In genomic region chr4:69039645-69040342, GRCm38 (mm10) we compare ENCODE assay signal across 30 mouse cellular contexts.
DNase-seq lines count a peak whose midpoint lies in the region; ATAC-seq and TF ChIP-seq lines count a peak whose summit lies in the region.
"Had no signal": no experiment of that assay in that cellular context is flagged by ENCODE, and none has a peak within 500 bp of the region (broad histone marks: within the 10 kb centered on the region; RNA-seq: fewer than 3 reads in every experiment).

No protein-coding gene starts in this region.

- TF ChIP-seq POLR2A in heart, adult 2 months (IDR thresholded peaks at IDR 0.05; ENCODE audit: insufficient read depth, low read depth, low read length) = no peak

- TF ChIP-seq EP300 in heart, adult 2 months (IDR thresholded peaks at IDR 0.05; ENCODE audit: insufficient read depth, low read depth, low read length) = no peak

- intact Hi-C loops in heart, adult 2 months (cut with DNase I) = no loop called here

- DNase-seq in heart, adult 2 months = no peak
- peak; percentile 49 for DNase-seq in c-Kit-positive CD71-positive TER-119-positive erythroid progenitor cells, embryonic 14.5 days (ENCODE audit: low spot score)
- DNase-seq in liver, embryonic 13.5 days = peak; percentile 68
- DNase-seq: adrenal gland, postnatal 10 days; cerebellum, adult 11-12 months; cerebellum, adult 9-11 months; embryo, embryonic 11 days; heart, postnatal 10 days; kidney, adult 11 months; kidney, postnatal 36 days; lung, adult 2 months; lung, postnatal 10 days; right cerebral cortex, postnatal 14 days; thymus, adult 2 months; thymus, postnatal 4 days had no signal

- no peak overlapping the region for H3K4me2 ChIP-seq in heart, embryonic 11.5 days
- H3K4me2 ChIP-seq in liver, embryonic 13.5 days = peak overlapping the region; percentile 59
- H3K4me2 ChIP-seq in stomach, embryonic 15.5 days = no peak overlapping the region
- no peak overlapping the region for H3K4me2 ChIP-seq in kidney, embryonic 14.5 days (replicated peaks; ENCODE audit: low read depth, low read length)
- H3K4me2 ChIP-seq in hindbrain, embryonic 16.5 days (ENCODE audit: low read length) = no peak overlapping the region
- H3K4me2 ChIP-seq: embryonic facial prominence, embryonic 12.5 days; heart, embryonic 13.5 days; kidney, embryonic 15.5 days; limb, embryonic 13.5 days; midbrain, embryonic 13.5 days had no signal

- ATAC-seq in heart, embryonic 11.5 days (replicated peaks; ENCODE audit: insufficient number of reproducible peaks, low FRiP score, low TSS enrichment) = peak; percentile 86; the same call in 1 of the 2 replicates
- peak; percentile 100 for ATAC-seq in liver, embryonic 13.5 days (ENCODE audit: low read depth)
- ATAC-seq in stomach, embryonic 15.5 days (ENCODE audit: insufficient read depth, low FRiP score, low read depth) = peak; percentile 80; the same call in 1 of the 2 replicates
- ATAC-seq in kidney, embryonic 14.5 days (ENCODE audit: low FRiP score, low TSS enrichment) = no peak
- no peak for ATAC-seq in hindbrain, embryonic 16.5 days
- ATAC-seq: forebrain, embryonic 16.5 days; midbrain, embryonic 13.5 days; Patski had no signal

- no peak overlapping the region for H3K27ac ChIP-seq in heart, embryonic 11.5 days (ENCODE audit: low read depth, low read length)
- H3K27ac ChIP-seq in heart, adult 2 months = no peak overlapping the region
- peak overlapping the region; percentile 75 for H3K27ac ChIP-seq in liver, embryonic 13.5 days
- no peak overlapping the region for H3K27ac ChIP-seq in stomach, embryonic 15.5 days
- H3K27ac ChIP-seq in kidney, embryonic 14.5 days (ENCODE audit: low read depth, low read length) = no peak overlapping the region
- H3K27ac ChIP-seq in hindbrain, embryonic 16.5 days (ENCODE audit: low read depth, low read length) = no peak overlapping the region
- H3K27ac ChIP-seq: embryonic facial prominence, embryonic 12.5 days; heart, embryonic 13.5 days; hindbrain, embryonic 10.5 days; kidney, embryonic 15.5 days; layer of hippocampus, adult 2 months; left cerebral cortex, adult 2 months; limb, embryonic 13.5 days; macrophage; midbrain, embryonic 13.5 days had no signal

- no peaks in the 10 kb centered on the region for H3K9me3 ChIP-seq in heart, embryonic 11.5 days (replicated peaks; ENCODE audit: control insufficient read depth, low read length)
- H3K9me3 ChIP-seq in liver, embryonic 13.5 days (replicated peaks) = no peaks in the 10 kb centered on the region
- no peaks in the 10 kb centered on the region for H3K9me3 ChIP-seq in stomach, embryonic 15.5 days
- no peaks in the 10 kb centered on the region for H3K9me3 ChIP-seq in kidney, embryonic 14.5 days (ENCODE audit: control insufficient read depth, low read length)
- H3K9me3 ChIP-seq in hindbrain, embryonic 16.5 days (ENCODE audit: control insufficient read depth, low read length) = no peaks in the 10 kb centered on the region
- H3K9me3 ChIP-seq: embryonic facial prominence, embryonic 12.5 days; heart, embryonic 13.5 days; hindbrain, embryonic 10.5 days; kidney, embryonic 15.5 days; limb, embryonic 13.5 days; midbrain, embryonic 13.5 days had no signal

- H3K36me3 ChIP-seq in heart, embryonic 11.5 days (ENCODE audit: control insufficient read depth, insufficient read depth, low read length) = no peaks in the 10 kb centered on the region
- H3K36me3 ChIP-seq in heart, adult 2 months (ENCODE audit: control insufficient read depth, insufficient read depth, low read length) = no peaks in the 10 kb centered on the region
- no peaks in the 10 kb centered on the region for H3K36me3 ChIP-seq in liver, embryonic 13.5 days
- no peaks in the 10 kb centered on the region for H3K36me3 ChIP-seq in stomach, embryonic 15.5 days
- H3K36me3 ChIP-seq in kidney, embryonic 14.5 days (ENCODE audit: control insufficient read depth, insufficient read depth, low read length) = no peaks in the 10 kb centered on the region
- no peaks in the 10 kb centered on the region for H3K36me3 ChIP-seq in hindbrain, embryonic 16.5 days (ENCODE audit: control insufficient read depth, insufficient read depth, low read length)
- H3K36me3 ChIP-seq: embryonic facial prominence, embryonic 12.5 days; heart, embryonic 13.5 days; hindbrain, embryonic 10.5 days; kidney, embryonic 15.5 days; limb, embryonic 13.5 days; midbrain, embryonic 13.5 days had no signal

- H3K4me1 ChIP-seq in heart, embryonic 11.5 days (ENCODE audit: control insufficient read depth, insufficient read depth, low read length) = no peaks in the 10 kb centered on the region
- no peaks in the 10 kb centered on the region for H3K4me1 ChIP-seq in heart, adult 2 months (ENCODE audit: control insufficient read depth, insufficient read depth, low read length)
- peaks cover 16% of the 10 kb centered on the region for H3K4me1 ChIP-seq in liver, embryonic 13.5 days (replicated peaks)
- no peaks in the 10 kb centered on the region for H3K4me1 ChIP-seq in stomach, embryonic 15.5 days
- H3K4me1 ChIP-seq in kidney, embryonic 14.5 days (ENCODE audit: control insufficient read depth, insufficient read depth, low read length) = no peaks in the 10 kb centered on the region
- no peaks in the 10 kb centered on the region for H3K4me1 ChIP-seq in hindbrain, embryonic 16.5 days (ENCODE audit: control insufficient read depth, insufficient read depth, low read depth, low read length)
- H3K4me1 ChIP-seq: embryonic facial prominence, embryonic 12.5 days; heart, embryonic 13.5 days; hindbrain, embryonic 10.5 days; kidney, embryonic 15.5 days; limb, embryonic 13.5 days; midbrain, embryonic 13.5 days had no signal

- no peak for TF ChIP-seq CTCF in heart, adult 2 months (IDR thresholded peaks at IDR 0.05)

- H3K27me3 ChIP-seq in heart, embryonic 11.5 days (ENCODE audit: control insufficient read depth, insufficient read depth, low read length) = no peaks in the 10 kb centered on the region
- H3K27me3 ChIP-seq in heart, adult 2 months (ENCODE audit: control insufficient read depth, insufficient read depth, low read length) = no peaks in the 10 kb centered on the region
- H3K27me3 ChIP-seq in liver, embryonic 13.5 days = no peaks in the 10 kb centered on the region
- H3K27me3 ChIP-seq in stomach, embryonic 15.5 days (replicated peaks) = no peaks in the 10 kb centered on the region
- no peaks in the 10 kb centered on the region for H3K27me3 ChIP-seq in kidney, embryonic 14.5 days (ENCODE audit: control insufficient read depth, insufficient read depth, low read length)
- no peaks in the 10 kb centered on the region for H3K27me3 ChIP-seq in hindbrain, embryonic 16.5 days (replicated peaks; ENCODE audit: control insufficient read depth, insufficient read depth, low read length)
- H3K27me3 ChIP-seq: embryonic facial prominence, embryonic 12.5 days; heart, embryonic 13.5 days; kidney, embryonic 15.5 days; limb, embryonic 13.5 days; midbrain, embryonic 13.5 days; Patski had no signal

- 25% methylated on average over 1 of the region's 1 CpGs for WGBS in heart, embryonic 11.5 days (ENCODE audit: insufficient replicate concordance)
- 7% methylated on average over 1 of the region's 1 CpGs for WGBS in heart, adult 2 months
- WGBS in liver, embryonic 13.5 days (ENCODE audit: insufficient replicate concordance) = 4% methylated on average over 1 of the region's 1 CpGs
- 48% methylated on average over 1 of the region's 1 CpGs for WGBS in stomach, embryonic 15.5 days
- 74% methylated on average over 1 of the region's 1 CpGs for WGBS in kidney, embryonic 14.5 days
- 77% methylated on average over 1 of the region's 1 CpGs for WGBS in hindbrain, embryonic 16.5 days

- H3K9ac ChIP-seq in heart, embryonic 11.5 days (ENCODE audit: low read depth, low read length) = no peak overlapping the region
- no peak overlapping the region for H3K9ac ChIP-seq in heart, adult 2 months (ENCODE audit: low read depth, low read length)
- no peak overlapping the region for H3K9ac ChIP-seq in liver, embryonic 13.5 days
- no peak overlapping the region for H3K9ac ChIP-seq in stomach, embryonic 15.5 days
- H3K9ac ChIP-seq in kidney, embryonic 14.5 days (ENCODE audit: low read depth, low read length) = no peak overlapping the region
- no peak overlapping the region for H3K9ac ChIP-seq in hindbrain, embryonic 16.5 days (ENCODE audit: low read depth, low read length)
- H3K9ac ChIP-seq: embryonic facial prominence, embryonic 12.5 days; heart, embryonic 13.5 days; kidney, embryonic 15.5 days; limb, embryonic 13.5 days; midbrain, embryonic 13.5 days had no signal

- H3K79me2 ChIP-seq in heart, adult 2 months (replicated peaks; ENCODE audit: control insufficient read depth, insufficient read depth, low read length) = no peaks in the 10 kb centered on the region

- no peak overlapping the region for H3K4me3 ChIP-seq in heart, embryonic 11.5 days (ENCODE audit: low read depth, low read length)
- H3K4me3 ChIP-seq in heart, adult 2 months = no peak overlapping the region
- no peak overlapping the region; the same call in 1 of the 2 replicates for H3K4me3 ChIP-seq in liver, embryonic 13.5 days (replicated peaks)
- no peak overlapping the region for H3K4me3 ChIP-seq in stomach, embryonic 15.5 days (replicated peaks)
- H3K4me3 ChIP-seq in kidney, embryonic 14.5 days (ENCODE audit: low read length) = no peak overlapping the region
- no peak overlapping the region for H3K4me3 ChIP-seq in hindbrain, embryonic 16.5 days (ENCODE audit: low read length)
- H3K4me3 ChIP-seq: embryonic facial prominence, embryonic 12.5 days; heart, embryonic 13.5 days; hindbrain, embryonic 10.5 days; kidney, embryonic 15.5 days; layer of hippocampus, adult 2 months; left cerebral cortex, adult 2 months; limb, embryonic 13.5 days; midbrain, embryonic 13.5 days had no signal

Comparison
In these comparisons a context has a peak if more than half of its experiments do, and no peak if none do; other contexts are left out.
1. ATAC-seq: peak in heart, embryonic 11.5 days (single experiment), liver, embryonic 13.5 days (single experiment) and stomach, embryonic 15.5 days (single experiment); none in kidney, embryonic 14.5 days (single experiment) and hindbrain, embryonic 16.5 days (single experiment).
2. DNase-seq: peak in c-Kit-positive CD71-positive TER-119-positive erythroid progenitor cells, embryonic 14.5 days (single experiment) and liver, embryonic 13.5 days (single experiment); none in heart, adult 2 months (0 of 2).